8 mouse cellular contexts compared by ENCODE assay signal in genomic region chrX:13851285-13851684, GRCm38 (mm10). TPM values are rescaled to one million over a fixed set of nuclear protein-coding genes. Genes with fewer than 3 reads are reported as not detected.
DNase-seq lines count a peak whose midpoint lies in the region; ATAC-seq and TF ChIP-seq lines count a peak whose summit lies in the region.

Gene Cask (minus strand): TSS chrX:13851367.

- no peaks in the 10 kb centered on the region for H3K9me3 ChIP-seq in heart, embryonic 10.5 days
- no peaks in the 10 kb centered on the region for H3K9me3 ChIP-seq in midbrain, embryonic 12.5 days

- no peak for TF ChIP-seq EP300 in heart, adult 2 months (IDR thresholded peaks at IDR 0.05; ENCODE audit: insufficient read depth, low read depth, low read length)

- H3K36me3 ChIP-seq in heart, adult 2 months (ENCODE audit: control insufficient read depth, insufficient read depth, low read length) = no peaks in the 10 kb centered on the region
- H3K36me3 ChIP-seq in heart, embryonic 10.5 days = no peaks in the 10 kb centered on the region
- H3K36me3 ChIP-seq in midbrain, embryonic 12.5 days = no peaks in the 10 kb centered on the region

- TF ChIP-seq CTCF in heart, adult 2 months (IDR thresholded peaks at IDR 0.05) = no peak

- H3K79me2 ChIP-seq in heart, adult 2 months (replicated peaks; ENCODE audit: control insufficient read depth, insufficient read depth, low read length) = no peaks in the 10 kb centered on the region

- no peak within 1 kb of the TSS for H3K9ac ChIP-seq in heart, adult 2 months (ENCODE audit: low read depth, low read length)
- no peak within 1 kb of the TSS for H3K9ac ChIP-seq in midbrain, embryonic 12.5 days (replicated peaks)

- 38% methylated on average over 4 of the region's 4 CpGs for WGBS in heart, adult 2 months
- 36% methylated on average over 4 of the region's 4 CpGs for WGBS in heart, embryonic 10.5 days
- WGBS in midbrain, embryonic 12.5 days = 48% methylated on average over 4 of the region's 4 CpGs

- DNase-seq in heart, adult 2 months = peak; percentile 25 to 37
- no peak for DNase-seq in heart, embryonic 10.5 days (ENCODE audit: low spot score)
- no peak for DNase-seq in adrenal gland, postnatal 25 days
- no peak for DNase-seq in gastrocnemius, postnatal 36 days
- no peak for DNase-seq in left cerebral cortex, postnatal 10 days (ENCODE audit: extremely low spot score in 1 of 2, low spot score in 2 of 2)
- no peak for DNase-seq in right cerebral cortex, adult 18-20 months
- DNase-seq in MN1 (ENCODE audit: low spot score) = no peak

- no peak for TF ChIP-seq POLR2A in heart, adult 2 months (IDR thresholded peaks at IDR 0.05; ENCODE audit: insufficient read depth, low read depth, low read length)

- no peak within 1 kb of the TSS for H3K4me2 ChIP-seq in midbrain, embryonic 12.5 days (replicated peaks)

- H3K4me3 ChIP-seq in heart, adult 2 months = no peak within 1 kb of the TSS
- no peak within 1 kb of the TSS for H3K4me3 ChIP-seq in heart, embryonic 10.5 days
- no peak within 1 kb of the TSS for H3K4me3 ChIP-seq in midbrain, embryonic 12.5 days

- ATAC-seq in midbrain, embryonic 12.5 days (ENCODE audit: low FRiP score, low read depth) = no peak

- H3K4me1 ChIP-seq in heart, adult 2 months (ENCODE audit: control insufficient read depth, insufficient read depth, low read length) = no peaks in the 10 kb centered on the region
- no peaks in the 10 kb centered on the region for H3K4me1 ChIP-seq in heart, embryonic 10.5 days
- H3K4me1 ChIP-seq in midbrain, embryonic 12.5 days = no peaks in the 10 kb centered on the region

- intact Hi-C loops in heart, adult 2 months (cut with DNase I) = no loop called here
- intact Hi-C loops in gastrocnemius, postnatal 36 days (cut with DNase I) = no loop called here
- intact Hi-C loops in left cerebral cortex, postnatal 10 days (cut with DNase I) = no loop called here

- H3K27ac ChIP-seq in heart, adult 2 months = no peak within 1 kb of the TSS; the same call in 1 of the 2 replicates
- H3K27ac ChIP-seq in heart, embryonic 10.5 days = no peak within 1 kb of the TSS
- no peak within 1 kb of the TSS for H3K27ac ChIP-seq in midbrain, embryonic 12.5 days (replicated peaks)

- H3K27me3 ChIP-seq in heart, adult 2 months (ENCODE audit: control insufficient read depth, insufficient read depth, low read length) = no peaks in the 10 kb centered on the region
- no peaks in the 10 kb centered on the region for H3K27me3 ChIP-seq in heart, embryonic 10.5 days (ENCODE audit: insufficient read depth, poor library complexity, severe bottlenecking)
- no peaks in the 10 kb centered on the region for H3K27me3 ChIP-seq in midbrain, embryonic 12.5 days

RNA-seq across cellular contexts. Expression of gene Cask, which starts in this region (rescaled TPM):
- 10 to 100 TPM; 15.7 to 16.2 TPM for total RNA-seq in heart, adult 2 months (2021)
- 1.8 and 4.7 TPM in 2 replicates for polyA plus RNA-seq in heart, adult 2 months (2012; rRNA removed)
- 5.9 and 6.4 TPM in 2 replicates for polyA plus RNA-seq in heart, embryonic 10.5 days (2016; fragmentation: Nextera tagmentation; extraction: Ambion mirVana)
- 36.1 and 40.0 TPM in 2 replicates for total RNA-seq in adrenal gland, postnatal 25 days (2021)
- 10 to 100 TPM; 10.0 to 10.7 TPM for total RNA-seq in gastrocnemius, postnatal 36 days (2021)
- 100 to 1,000 TPM; 166 to 177 TPM for total RNA-seq in left cerebral cortex, postnatal 10 days (2021)
- polyA plus RNA-seq in midbrain, embryonic 12.5 days (2016; fragmentation: Nextera tagmentation; extraction: Ambion mirVana) = 23.5 and 25.2 TPM in 2 replicates

Comparison
In these comparisons a context has a peak if more than half of its experiments do, and no peak if none do; other contexts are left out.
1. DNase-seq: peak in heart, adult 2 months (2 of 2); none in heart, embryonic 10.5 days (single experiment), adrenal gland, postnatal 25 days (single experiment), gastrocnemius, postnatal 36 days (0 of 2), left cerebral cortex, postnatal 10 days (0 of 2), right cerebral cortex, adult 18-20 months (single experiment) and MN1 (single experiment).